Mouse (Mus musculus) retina, embryonic 14.5 days (tissue): ENCODE measurements at regions not wholly inside any gene's neighbourhood (a gene's known extent, or its start where the extent isn't known, plus 50 kb on each side); places are given as distances from the start of the nearest gene placed in this dataset.

ENCODE experiments used
- DNase-seq: peaks from one replicate; pipeline ENCODE4 v3.0.0-alpha.2; 2015; ENCODE audit warnings: low spot score

- no peak for DNase-seq
These were observed 281.2 kb upstream of the Cypt12 start for GRCm38 (mm10) chr3:17667016-17667415.

GRCm38 (mm10) chr3:17668839-17669238, 279.4 kb upstream of the Cypt12 start:
- DNase-seq, result no peak
